Mouse (Mus musculus): ENCODE results near the gene Tubb4b.
"Not testable (repeated sequence)": the region's sequence is repeated elsewhere in the genome, so short reads cannot be mapped to it uniquely, and the experiment has no call there.

The Tubb4b gene

GRCm38 (mm10) chr2:25224492-25224765 is at the start of gene Tubb4b:
Gene Tubb4b, minus strand, starts transcription at chr2:25224702.
- no peak for DNase-seq

DNA sequence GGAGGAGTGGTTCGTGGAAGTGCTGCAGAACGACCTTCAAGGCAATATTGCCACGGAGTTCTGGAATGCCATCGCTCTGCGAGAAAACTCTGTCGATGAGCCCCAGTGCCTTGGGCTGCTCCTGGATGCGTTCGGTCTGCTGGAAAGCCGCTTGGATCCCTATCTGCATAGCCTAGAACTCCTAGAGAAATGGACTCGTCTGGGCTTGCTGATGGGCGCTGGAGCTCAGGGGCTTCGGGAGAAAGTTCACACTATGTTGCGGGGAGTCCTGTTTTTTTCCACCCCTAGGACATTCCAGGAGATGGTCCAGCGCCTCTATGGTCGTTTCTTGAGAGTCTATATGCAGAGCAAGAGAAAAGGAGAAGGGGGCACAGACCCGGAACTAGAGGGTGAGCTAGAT is 48.5 kb upstream of the Tubb4b start:
- no peak for DNase-seq

- no peak for DNase-seq
Measured at GRCm38 (mm10) chr2:25272515-25272914, 48.0 kb upstream of the Tubb4b start.

DNA sequence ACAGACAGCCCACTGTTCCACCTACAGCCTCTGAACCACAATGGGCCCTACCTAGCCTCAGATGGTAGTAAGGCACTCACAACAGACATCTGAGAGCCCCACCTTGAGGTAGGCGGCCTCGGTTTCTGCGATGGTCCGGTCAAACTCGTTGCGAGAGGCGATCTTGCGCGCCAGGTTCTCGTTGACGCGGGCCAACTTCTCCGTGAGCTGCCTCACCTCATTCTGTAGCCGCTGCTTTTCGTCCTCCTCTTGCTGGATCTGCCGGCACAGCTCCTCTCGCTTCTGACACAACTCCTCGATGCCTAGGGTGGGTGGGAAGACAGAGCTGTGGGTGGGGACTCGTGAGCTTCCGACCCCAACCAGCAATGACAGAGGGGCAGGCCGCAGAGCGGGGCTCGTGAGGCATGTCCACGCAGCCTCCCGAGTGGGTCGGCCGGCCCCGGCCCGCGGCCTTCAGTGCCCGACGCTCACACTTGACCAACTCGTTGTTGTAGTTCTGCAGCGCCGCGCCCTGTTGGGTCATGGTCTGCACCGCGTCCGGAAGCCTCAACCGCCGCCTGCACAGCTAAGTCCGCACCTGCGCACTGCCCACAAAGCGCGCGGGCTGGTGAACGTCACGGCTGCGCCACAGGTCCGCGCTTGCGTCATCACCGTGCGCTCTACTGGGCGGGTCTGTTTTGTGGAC is 47.5 kb upstream of the Tubb4b start, which contains the start of the genes Ssna1 and Anapc2:
Ssna1 (minus strand) TSS at position 612 of the 685 bp plus-strand sequence.
Anapc2 (plus strand) TSS at position 652 of the 685 bp plus-strand sequence.
- peak; percentile 97 to 98 for DNase-seq

- DNase-seq, result peak in 1 of 2 experiments; percentile 30
Measured at GRCm38 (mm10) chr2:25267746-25268309, 43.3 kb upstream of the Tubb4b start.

- peak; percentile 27 to 41 for DNase-seq
Measured at GRCm38 (mm10) chr2:25267241-25267640, 42.7 kb upstream of the Tubb4b start.

- peak; percentile 74 to 77 for DNase-seq
Measured at GRCm38 (mm10) chr2:25266720-25267119, 42.2 kb upstream of the Tubb4b start.

DNA sequence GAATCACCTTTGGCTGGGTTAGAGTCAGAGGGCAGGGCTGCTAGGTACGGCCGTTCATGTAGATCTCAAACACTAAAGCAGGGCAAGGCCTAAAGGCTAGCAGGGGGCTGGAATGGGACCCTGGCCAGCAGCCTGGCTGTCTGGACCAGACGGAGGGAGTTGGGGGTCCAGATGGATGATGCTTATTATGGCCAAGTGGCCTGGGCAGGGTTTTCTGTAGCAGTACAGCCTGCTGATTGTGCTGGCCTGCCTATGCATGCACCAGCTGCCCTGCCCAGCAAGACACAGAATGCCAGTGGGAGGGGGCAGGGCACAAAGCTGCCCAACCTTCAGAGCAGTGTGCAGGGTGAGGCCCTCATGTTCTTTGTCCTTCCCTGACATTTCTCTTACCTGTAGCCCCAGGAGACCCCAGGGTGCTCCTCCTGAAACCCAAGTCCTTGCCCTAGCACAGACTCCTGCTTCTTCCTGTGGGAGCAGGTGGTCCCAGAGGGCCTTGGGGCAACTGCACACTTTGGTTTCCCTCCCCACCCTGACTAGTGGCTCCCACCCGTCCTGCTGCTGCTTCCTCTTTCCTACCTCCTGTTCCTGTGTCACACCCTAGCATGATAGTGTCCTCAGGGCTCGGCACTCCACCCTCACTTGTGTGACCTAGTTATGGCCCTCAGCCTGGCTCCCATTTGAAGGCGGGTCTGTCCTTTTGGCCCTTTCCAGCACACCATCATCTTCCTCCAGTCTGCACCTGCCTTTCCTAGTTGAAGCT is 41.6 kb upstream of the Tubb4b start:
- DNase-seq, result peak; percentile 97

GRCm38 (mm10) chr2:25264851-25265250 is 40.3 kb upstream of the Tubb4b start:
- DNase-seq, result peak; percentile 86 to 89

DNA sequence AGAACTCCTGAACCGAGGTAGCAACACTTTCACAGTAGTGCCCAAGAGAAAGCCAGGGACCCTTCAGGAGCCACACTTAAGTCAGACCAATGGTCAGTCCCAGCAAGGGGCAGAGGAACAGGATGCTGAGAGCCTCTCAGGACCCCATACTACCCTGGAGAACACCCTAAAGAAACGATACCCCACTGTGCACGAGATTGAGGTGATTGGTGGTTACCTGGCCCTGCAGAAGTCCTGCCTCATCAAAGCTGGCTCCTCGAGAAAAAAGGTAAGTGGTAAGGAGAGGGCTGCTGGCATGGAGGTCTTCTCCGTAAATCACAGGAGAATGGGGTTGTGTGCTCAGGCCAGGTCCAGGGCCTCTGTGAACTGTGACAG is 39.8 kb upstream of the Tubb4b start:
- DNase-seq, result peak in 1 of 2 experiments; percentile 37

- DNase-seq, result no peak
Measured at GRCm38 (mm10) chr2:25263623-25264285, 39.3 kb upstream of the Tubb4b start.

DNA sequence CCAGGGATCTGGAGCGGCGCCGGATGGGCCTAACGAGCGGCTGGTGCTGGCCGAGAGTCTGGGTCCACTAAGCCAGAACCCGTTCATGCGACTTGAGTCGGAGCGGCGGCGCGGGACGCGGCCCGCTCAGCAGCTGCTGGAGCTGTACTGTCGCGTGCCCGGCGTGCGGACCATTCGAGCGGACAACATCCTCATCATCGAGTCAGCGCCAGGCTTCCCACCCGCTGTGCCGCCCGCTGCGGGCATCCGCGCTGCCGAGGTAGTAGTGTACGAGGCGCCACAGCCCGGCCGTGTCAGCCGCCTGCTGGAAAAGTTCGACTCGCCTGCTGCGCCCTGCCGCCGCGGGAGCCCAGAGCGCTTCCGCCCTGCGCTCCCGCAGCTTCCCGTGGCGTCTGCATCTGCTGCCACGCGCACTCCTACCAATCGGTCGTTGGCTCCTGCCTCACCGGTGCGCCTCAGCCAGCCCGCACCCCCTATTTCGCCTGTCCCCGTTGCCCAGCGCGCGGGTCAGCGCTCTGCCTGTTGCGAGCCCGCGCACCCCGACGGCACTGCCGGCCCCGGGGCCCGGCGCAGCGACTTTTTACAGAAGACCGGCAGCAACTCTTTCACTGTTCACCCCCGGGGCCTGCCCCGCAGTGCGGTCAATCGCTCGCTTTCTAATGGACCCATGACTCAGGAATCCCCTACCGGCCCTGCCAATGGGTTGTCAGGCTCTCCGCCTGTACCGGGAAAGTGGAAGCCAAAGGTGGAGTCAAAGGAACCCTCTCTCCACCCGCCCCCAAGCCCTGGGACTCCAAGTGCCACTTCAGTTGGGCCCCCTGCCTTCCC is 38.5 kb upstream of the Tubb4b start:
- peak in 1 of 2 experiments; percentile 79 for DNase-seq

DNA sequence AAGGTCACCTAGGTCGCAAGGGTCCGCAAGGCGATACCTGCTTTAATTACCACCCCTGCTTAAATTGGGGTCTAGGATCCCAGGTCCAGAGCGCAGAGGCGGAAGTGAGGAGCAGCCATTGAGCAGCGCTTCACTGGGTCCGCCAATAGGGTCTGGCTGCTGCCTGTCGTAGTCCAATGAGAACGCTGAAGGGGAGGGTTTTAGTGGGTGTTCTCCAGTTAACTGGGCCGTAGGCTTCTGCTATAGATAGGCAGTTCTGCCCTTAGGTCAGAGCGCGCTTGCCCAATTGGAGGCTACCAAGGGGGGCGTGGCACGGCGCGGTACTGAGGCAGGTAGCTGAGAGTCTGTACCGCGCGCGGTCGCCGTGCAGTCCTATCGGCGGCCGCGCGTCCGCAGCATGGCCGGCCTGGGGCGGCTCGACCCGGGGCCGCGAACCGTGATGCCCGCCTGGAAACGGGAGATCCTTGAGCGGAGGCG is 37.8 kb upstream of the Tubb4b start, which contains the start of gene Tprn:
Tprn (plus strand) TSS at position 328 of the 477 bp plus-strand sequence.
- DNase-seq, result peak; percentile 97 to 98

DNA sequence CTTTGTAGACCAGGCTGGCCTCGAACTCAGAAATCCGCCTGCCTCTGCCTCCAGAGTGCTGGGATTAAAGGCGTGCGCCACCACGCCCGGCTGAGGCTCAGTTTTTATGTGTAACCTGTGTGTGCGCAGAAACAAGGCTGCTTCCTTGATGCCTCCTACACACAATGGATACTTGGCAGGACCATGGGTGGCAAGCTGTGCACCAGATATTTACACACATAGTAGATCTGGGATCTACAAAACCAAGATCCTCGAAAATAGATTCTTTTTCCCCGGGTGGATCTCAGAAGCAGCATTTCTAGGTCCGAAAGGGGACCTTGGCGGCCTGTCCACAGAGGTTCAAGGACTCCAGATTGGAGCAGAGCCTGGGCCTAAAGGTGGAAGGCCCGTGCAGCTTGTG is 37.4 kb upstream of the Tubb4b start:
- no peak for DNase-seq

GRCm38 (mm10) chr2:25258887-25259286 is 34.4 kb upstream of the Tubb4b start:
- no peak for DNase-seq

DNA sequence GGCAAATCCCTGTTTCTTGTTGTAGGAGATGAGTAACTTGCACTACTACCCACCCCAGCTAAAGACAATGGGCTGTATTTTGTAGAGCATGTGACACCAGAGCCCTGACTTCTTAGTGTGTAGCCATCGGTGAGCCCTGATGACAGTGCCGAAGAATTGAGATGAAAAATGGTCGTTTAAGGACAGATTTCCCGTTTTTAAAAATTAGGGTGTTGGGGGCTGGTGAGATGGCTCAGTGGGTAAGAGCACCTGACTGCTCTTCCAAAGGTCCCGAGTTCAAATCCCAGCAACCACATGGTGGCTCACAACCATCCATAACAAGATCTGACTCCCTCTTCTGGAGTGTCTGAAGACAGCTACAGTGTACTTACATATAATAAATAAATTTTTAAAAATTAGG is 32.7 kb upstream of the Tubb4b start:
- not testable (repeated sequence) for DNase-seq

GRCm38 (mm10) chr2:25256443-25257109 is 32.1 kb upstream of the Tubb4b start:
- peak; percentile 49 to 55 for DNase-seq

DNA sequence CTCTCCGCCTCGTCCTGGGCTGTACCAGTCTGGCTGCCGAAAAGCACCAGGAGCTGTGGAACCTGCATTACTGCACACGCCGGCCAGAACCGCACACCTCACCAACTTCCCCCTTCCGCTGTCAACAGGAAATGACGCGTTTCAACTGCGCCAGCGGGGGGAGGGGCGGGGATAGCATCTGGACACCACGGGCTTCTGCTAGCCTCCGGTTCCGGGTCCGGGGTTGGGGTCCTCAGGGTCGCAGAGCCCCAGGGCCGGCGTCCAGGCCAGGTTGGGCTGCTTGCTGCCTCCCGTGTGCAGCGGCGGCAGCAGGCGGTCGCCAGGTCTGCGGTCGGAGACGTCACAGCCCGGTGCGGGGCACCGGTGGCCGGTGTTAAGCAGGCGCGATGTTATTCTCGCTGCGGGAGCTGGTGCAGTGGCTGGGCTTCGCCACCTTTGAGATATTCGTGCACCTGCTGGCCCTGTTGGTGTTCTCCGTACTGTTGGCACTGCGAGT is 30.8 kb upstream of the Tubb4b start, which contains the start of gene Tmem203:
Tmem203 (plus strand) TSS at position 156 of the 496 bp plus-strand sequence.
- peak; percentile 89 for DNase-seq

GRCm38 (mm10) chr2:25252331-25252730 is 27.8 kb upstream of the Tubb4b start:
- no peak for DNase-seq

GRCm38 (mm10) chr2:25246183-25247072 is 21.9 kb upstream of the Tubb4b start, which contains the start of gene AL732309.1:
Gene AL732309.1, minus strand, starts transcription at chr2:25246863.
- DNase-seq, result peak in 1 of 2 experiments; percentile 60

Measured in cerebellum, postnatal 36 days (tissue).